Mouse (Mus musculus) heart, postnatal 14 days (tissue): ENCODE data around the gene Gm4894. TPM values are rescaled to one million over a fixed set of nuclear protein-coding genes. Genes with fewer than 3 reads are reported as not detected.

Experiments
- total RNA-seq, 2 experiments: library from RNA; stranded (reverse); gene quantifications; 2 replicates each; pipeline ENCODE4 v1.2.3; 2021

Gm4894 gene
- total RNA-seq, 2 experiments from 2014 or later = not detected

Other genes starting within 250 kb of the Gm4894 start
- gene Zw10, start 194.9 kb upstream of the Gm4894 start, total RNA-seq = 10 to 100 TPM; 11.9 to 13.1 TPM
- gene Tmprss5, start 169.3 kb upstream of the Gm4894 start, total RNA-seq = under 1 TPM in 1 of 2 experiments, not detected in 1; 0.63 TPM
- gene Drd2, start 90.1 kb downstream of the Gm4894 start, total RNA-seq = under 1 TPM; 0.69 to 0.80 TPM
- not detected for gene Ankk1, start 176.5 kb downstream of the Gm4894 start, total RNA-seq
- 1 to 10 TPM; 9.4 to 9.7 TPM for gene Ttc12, start 235.7 kb downstream of the Gm4894 start, total RNA-seq